Mouse (Mus musculus) forebrain, embryonic 11.5 days (tissue): ENCODE data around the gene Myo3b. TPM values are rescaled to one million over a fixed set of nuclear protein-coding genes. Genes with fewer than 3 reads are reported as not detected.
"Not testable (repeated sequence)": the region's sequence is repeated elsewhere in the genome, so short reads cannot be mapped to it uniquely, and the experiment has no call there.

Experiments
- ATAC-seq: fragments of 200-750 bp; cut with Nextera tagmentation; replicated peaks from 2 replicates; pipeline ENCODE4 v1.8.0; 2017; ENCODE audit warnings: moderate TSS enrichment; ENCODE audit not compliant: low FRiP score
- DNase-seq: peaks from one replicate; pipeline ENCODE4 v3.0.0-alpha.2; 2017; ENCODE audit warnings: low spot score
- H3K27ac ChIP-seq: fragments of 300-500 bp; sonication (generic); 2 replicates; pipeline ENCODE4 v1.5.1; 2014; ENCODE audit warnings: low read depth, low read length
- H3K27me3 ChIP-seq: fragments of 300-500 bp; sonication (generic); 2 replicates; pipeline ENCODE4 v1.6.1; 2014; ENCODE audit warnings: mild to moderate bottlenecking, low read length, mixed read lengths; ENCODE audit not compliant: control insufficient read depth, insufficient read depth
- H3K36me3 ChIP-seq: fragments of 300-500 bp; sonication (generic); 2 replicates; pipeline ENCODE4 v1.6.1; 2014; ENCODE audit warnings: mild to moderate bottlenecking, low read length, moderate library complexity, mixed read lengths; ENCODE audit not compliant: control insufficient read depth, insufficient read depth
- H3K4me1 ChIP-seq: fragments of 300-500 bp; sonication (generic); replicated peaks from 2 replicates; pipeline ENCODE4 v1.6.1; 2014; ENCODE audit warnings: low read length, mixed read lengths; ENCODE audit not compliant: control insufficient read depth, insufficient read depth
- H3K4me2 ChIP-seq: fragments of 300-500 bp; sonication (generic); 2 replicates; pipeline ENCODE4 v1.6.1; 2014; ENCODE audit warnings: low read depth, mild to moderate bottlenecking, low read length, moderate library complexity, mixed read lengths; ENCODE audit not compliant: severe bottlenecking
- H3K4me3 ChIP-seq: fragments of 300-500 bp; sonication (generic); 2 replicates; pipeline ENCODE4 v1.5.1; 2014; ENCODE audit warnings: low read depth, low read length
- H3K9ac ChIP-seq: fragments of 300-500 bp; sonication (generic); 2 replicates; pipeline ENCODE4 v1.6.1; 2014; ENCODE audit warnings: low read length
- H3K9me3 ChIP-seq: fragments of 300-500 bp; sonication (generic); 2 replicates; pipeline ENCODE4 v1.6.1; 2016; ENCODE audit warnings: low read length, mixed read lengths; ENCODE audit not compliant: control insufficient read depth
- WGBS: fragments of 180-500 bp; shearing (Covaris S2); extraction: QIAGEN DNeasy Blood & Tissue Kit; methylation state at CpG from one replicate; pipeline ENCODE4 v1.1.7; 2014; 5-methylcytosine and 5-hydroxymethylcytosine counted together
- polyA plus RNA-seq: library from polyadenylated mRNA; unstranded; fragments of >200 nt; fragmentation: Nextera tagmentation; extraction: Ambion mirVana; gene quantifications from 2 replicates; pipeline ENCODE4 v1.2.1, GENCODE M21; 2014

Myo3b gene
- 0.07 TPM in 1 of 2 replicates, not detected in the other for polyA plus RNA-seq

DNA sequence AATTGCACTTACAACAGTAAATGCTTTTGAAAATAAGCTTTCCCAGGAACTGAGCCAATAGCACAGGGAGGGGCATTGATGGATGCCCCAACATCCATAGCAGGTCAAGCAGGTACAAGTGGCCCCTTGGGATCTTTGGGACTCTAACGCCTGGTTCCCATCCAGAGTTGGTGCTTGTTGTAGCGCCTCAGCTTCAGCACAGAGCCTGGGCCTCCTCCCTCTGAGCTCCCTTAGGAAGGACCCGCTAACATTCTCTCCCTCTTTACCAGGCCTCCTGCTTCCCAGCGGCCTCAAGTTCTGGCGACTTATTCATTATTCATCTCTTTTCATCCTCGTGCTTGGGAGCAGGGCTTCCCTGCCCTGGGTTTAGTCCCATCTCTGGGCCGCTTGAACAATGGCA, at the start of gene Myo3b:
TSS of gene Myo3b (plus strand) at position 375 of the 400 bp plus-strand sequence.
- Histone ChIP-seq H3K4me2 (no peak within 1 kb of the TSS), H3K9ac (no peak within 1 kb of the TSS)

DNA sequence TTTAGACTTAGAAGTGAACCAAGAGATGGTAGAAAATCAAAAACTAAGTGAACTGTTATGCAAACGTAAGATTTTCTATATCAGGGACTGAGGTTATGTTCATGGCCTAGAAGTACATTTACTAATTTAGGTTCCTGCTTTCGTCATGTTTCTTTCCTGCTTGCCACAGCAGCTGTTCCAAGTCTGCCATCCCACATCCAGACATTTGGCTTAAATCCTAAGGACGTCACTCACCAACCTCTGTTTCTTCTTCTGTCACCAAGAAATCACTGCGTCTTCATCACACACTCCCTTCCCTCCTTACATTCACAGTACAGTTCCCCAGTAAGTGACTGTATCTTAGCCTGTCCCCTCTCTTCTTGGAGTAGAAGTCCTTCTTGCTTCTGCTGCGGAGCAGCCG, 49.7 kb upstream of the Myo3b start:
- no peaks in the 10 kb centered on the region for H3K9me3 ChIP-seq
- no peaks in the 10 kb centered on the region for H3K27me3 ChIP-seq
- H3K4me1 ChIP-seq = no peaks in the 10 kb centered on the region
- peaks cover 3% of the 10 kb centered on the region; the same call in 1 of the 2 replicates for H3K36me3 ChIP-seq
- DNase-seq = no peak
- no peak for ATAC-seq
- 96% methylated on average over 6 of the region's 6 CpGs for WGBS
- H3K27ac ChIP-seq = no peak overlapping the region
- no peak overlapping the region for H3K4me2 ChIP-seq
- no peak overlapping the region for H3K9ac ChIP-seq
- no peak overlapping the region for H3K4me3 ChIP-seq

More for the DNA sequence above, at the start of gene Myo3b:
- ATAC-seq (no peak), DNase-seq (no peak)
- H3K36me3 ChIP-seq = no peaks in the 10 kb centered on the region
- no peaks in the 10 kb centered on the region for H3K27me3 ChIP-seq
- H3K4me1 ChIP-seq = peaks cover 4% of the 10 kb centered on the region; the same call in 1 of the 2 replicates
- WGBS = 27% methylated on average over 7 of the region's 7 CpGs
- no peak within 1 kb of the TSS for H3K27ac ChIP-seq
- H3K9me3 ChIP-seq = no peaks in the 10 kb centered on the region
- no peak within 1 kb of the TSS for H3K4me3 ChIP-seq

DNA sequence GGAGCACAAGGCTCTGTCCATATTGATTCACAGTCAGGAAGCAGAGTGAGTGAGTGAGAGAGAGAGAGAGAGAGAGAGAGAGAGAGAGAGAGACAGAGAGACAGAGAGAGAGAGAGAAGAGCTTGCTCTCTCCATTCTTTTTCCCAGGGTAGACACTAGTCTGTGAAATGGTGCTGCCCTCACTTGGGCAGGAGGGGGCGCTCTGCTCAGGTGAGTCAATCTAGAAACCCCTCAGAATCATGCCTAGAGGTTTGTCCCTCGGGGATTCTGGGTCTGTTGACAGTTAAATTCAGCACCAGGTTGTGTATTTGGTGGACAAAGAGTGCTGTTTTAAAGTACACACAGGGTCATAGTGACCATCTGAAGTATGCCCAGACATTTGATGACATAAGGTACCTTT, 48.3 kb upstream of the Myo3b start:
- H3K27ac ChIP-seq = no peak overlapping the region
- no peaks in the 10 kb centered on the region for H3K4me1 ChIP-seq
- no peak for DNase-seq
- H3K9me3 ChIP-seq = no peaks in the 10 kb centered on the region
- H3K4me2 ChIP-seq = no peak overlapping the region
- ATAC-seq = no peak
- H3K4me3 ChIP-seq = no peak overlapping the region
- peaks cover 3% of the 10 kb centered on the region; the same call in 1 of the 2 replicates for H3K36me3 ChIP-seq
- no peak overlapping the region for H3K9ac ChIP-seq
- no peaks in the 10 kb centered on the region for H3K27me3 ChIP-seq
- 50% methylated on average over 2 of the region's 2 CpGs for WGBS

DNA sequence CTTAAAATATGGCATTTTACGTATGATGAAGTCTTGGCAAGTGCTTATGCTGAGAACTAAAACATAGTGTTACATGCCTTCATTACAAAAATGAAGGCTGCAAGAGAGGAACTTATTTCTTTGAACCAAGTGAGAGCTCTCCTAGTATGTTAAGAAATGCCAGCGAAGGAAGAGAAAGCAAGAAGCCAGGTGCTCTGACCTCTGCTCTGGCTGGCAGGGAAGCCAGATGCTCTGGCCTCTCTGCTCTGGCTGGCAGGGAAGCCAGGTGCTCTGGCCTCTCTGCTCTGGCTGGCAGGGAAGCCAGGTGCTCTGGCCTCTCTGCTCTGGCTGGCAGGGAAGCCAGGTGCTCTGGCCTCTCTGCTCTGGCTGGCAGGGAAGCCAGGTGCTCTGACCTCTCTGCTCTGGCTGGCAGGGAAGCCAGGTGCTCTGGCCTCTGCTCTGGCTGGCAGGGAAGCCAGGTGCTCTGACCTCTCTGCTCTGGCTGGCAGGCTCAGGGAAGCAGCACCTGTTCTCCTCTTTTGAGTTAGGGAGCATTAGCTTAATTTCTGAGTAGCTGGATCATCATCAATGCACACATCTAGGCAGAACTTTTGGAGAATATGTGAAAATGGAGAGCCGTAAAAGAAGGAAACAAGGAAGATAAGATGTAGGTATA, 44.7 kb upstream of the Myo3b start:
- not testable (repeated sequence) for H3K4me2 ChIP-seq, H3K27me3 ChIP-seq, H3K4me1 ChIP-seq, ATAC-seq, DNase-seq, H3K4me3 ChIP-seq, H3K9me3 ChIP-seq, H3K27ac ChIP-seq, H3K36me3 ChIP-seq, H3K9ac ChIP-seq
- WGBS = 95% methylated on average over 3 of the region's 3 CpGs

DNA sequence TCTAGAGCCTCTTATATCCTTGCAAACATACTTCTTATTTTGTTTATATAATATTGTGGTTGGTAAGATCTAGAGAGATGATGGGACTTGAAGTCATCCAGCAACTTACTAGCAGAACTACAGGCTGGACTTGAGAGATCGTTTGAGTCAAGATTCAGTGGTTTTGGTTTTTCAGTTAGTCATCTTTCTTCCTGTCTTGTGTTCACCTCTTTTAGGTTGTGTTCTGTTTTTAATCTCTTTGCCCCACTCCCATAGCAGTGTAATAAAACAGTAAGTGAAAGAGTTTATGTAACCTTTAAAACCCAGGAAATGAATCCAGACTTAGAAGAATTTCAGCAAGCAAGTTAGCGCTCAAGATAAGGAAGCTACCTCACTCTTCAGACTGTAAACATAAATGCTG, 44.1 kb upstream of the Myo3b start:
- peaks cover under 1% of the 10 kb centered on the region; the same call in 1 of the 2 replicates for H3K36me3 ChIP-seq

DNA sequence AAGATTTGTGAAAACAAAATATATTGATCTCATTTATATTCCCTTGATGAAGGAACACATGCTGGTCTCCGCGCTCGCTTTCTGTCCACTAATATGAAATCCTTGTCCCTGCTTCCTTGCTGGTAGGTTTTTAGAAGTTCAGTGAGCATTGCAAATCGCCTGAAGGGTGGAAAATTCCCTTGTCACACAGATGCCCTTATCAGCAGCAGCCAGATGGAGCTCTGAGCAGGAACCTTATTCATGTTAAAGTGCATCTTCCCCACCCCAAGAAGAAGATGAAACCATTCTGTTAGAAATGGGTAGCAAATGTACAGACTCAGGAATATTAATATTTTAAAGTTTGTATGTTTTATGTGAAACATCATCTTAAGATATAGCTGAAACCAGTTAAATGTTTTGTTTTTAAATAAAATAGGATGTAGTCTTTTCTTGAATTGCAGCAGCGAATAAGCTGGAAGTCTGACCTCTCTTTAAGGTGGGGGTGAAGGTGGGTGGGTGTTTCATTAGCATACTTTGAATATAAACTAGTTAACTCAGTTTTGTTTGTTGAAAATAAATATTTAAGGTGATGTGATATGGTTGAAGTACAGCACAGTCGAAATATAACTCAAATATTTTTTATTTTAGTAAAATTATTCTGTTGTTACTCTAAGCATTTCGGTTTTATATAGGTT, 39.7 kb upstream of the Myo3b start:
- WGBS = 90% methylated on average over 7 of the region's 7 CpGs
- no peak overlapping the region for H3K9ac ChIP-seq

More for the DNA sequence above, 44.1 kb upstream of the Myo3b start:
- Histone ChIP-seq H3K27ac (no peak overlapping the region), H3K9me3 (no peaks in the 10 kb centered on the region), H3K4me2 (no peak overlapping the region), H3K27me3 (no peaks in the 10 kb centered on the region), H3K4me3 (no peak overlapping the region), H3K4me1 (no peaks in the 10 kb centered on the region), H3K9ac (no peak overlapping the region)
- 87% methylated on average over 2 of the region's 2 CpGs for WGBS
- DNase-seq = no peak
- no peak for ATAC-seq

DNA sequence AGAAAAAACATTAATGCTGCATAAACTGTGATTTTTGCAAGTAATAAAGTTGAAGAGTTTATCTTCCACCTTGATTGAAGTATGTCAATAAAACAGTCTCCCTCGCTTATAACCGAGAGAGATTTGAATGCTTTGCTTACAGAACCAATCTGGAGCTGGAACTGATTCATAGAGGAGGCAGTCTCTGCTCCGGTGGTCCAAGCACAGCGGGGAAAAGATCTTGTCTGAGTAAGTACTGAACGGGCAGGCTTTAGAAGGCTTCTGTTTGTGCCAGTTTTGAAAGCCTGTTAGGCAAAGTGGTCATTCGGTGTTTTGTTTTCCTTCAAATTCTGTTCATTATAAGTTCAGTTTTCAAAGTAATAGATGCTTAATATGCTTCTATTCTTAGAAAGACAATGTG, 38.6 kb upstream of the Myo3b start:
- Histone ChIP-seq H3K4me3 (no peak overlapping the region), H3K27me3 (no peaks in the 10 kb centered on the region), H3K9me3 (no peaks in the 10 kb centered on the region), H3K4me1 (no peaks in the 10 kb centered on the region), H3K4me2 (no peak overlapping the region), H3K27ac (no peak overlapping the region), H3K36me3 (no peaks in the 10 kb centered on the region), H3K9ac (no peak overlapping the region)
- DNase-seq (no peak), ATAC-seq (no peak)
- 93% methylated on average over 6 of the region's 6 CpGs for WGBS

More for the DNA sequence above, 39.7 kb upstream of the Myo3b start:
- H3K4me3 ChIP-seq = no peak overlapping the region
- H3K4me1 ChIP-seq = no peaks in the 10 kb centered on the region
- no peak overlapping the region for H3K27ac ChIP-seq
- no peaks in the 10 kb centered on the region for H3K36me3 ChIP-seq
- no peak overlapping the region for H3K4me2 ChIP-seq
- no peaks in the 10 kb centered on the region for H3K27me3 ChIP-seq
- no peak for ATAC-seq
- DNase-seq = no peak
- no peaks in the 10 kb centered on the region for H3K9me3 ChIP-seq

DNA sequence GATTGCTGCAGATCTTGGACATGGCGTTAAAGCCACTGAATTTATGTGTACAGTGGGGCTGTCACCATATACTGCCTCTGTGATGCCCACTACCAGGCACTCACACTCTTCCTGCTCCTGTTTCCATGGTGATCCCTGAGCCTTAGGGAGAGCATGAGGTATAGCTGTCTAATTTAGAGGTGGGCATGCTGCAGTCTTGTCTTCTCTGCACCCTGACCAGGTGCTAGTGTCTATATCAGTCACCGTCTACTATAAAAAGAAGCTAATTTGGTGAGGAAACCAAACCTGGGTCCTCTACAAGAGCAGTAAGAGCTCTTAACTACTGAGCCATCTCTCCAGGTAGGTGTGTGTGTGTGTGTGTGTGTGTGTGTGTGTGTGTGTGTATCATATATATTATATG, 32.4 kb upstream of the Myo3b start:
- no peaks in the 10 kb centered on the region for H3K27me3 ChIP-seq
- no peak overlapping the region for H3K4me2 ChIP-seq
- H3K9ac ChIP-seq = no peak overlapping the region
- no peaks in the 10 kb centered on the region; the same call in 1 of the 2 replicates for H3K36me3 ChIP-seq
- ATAC-seq = no peak
- no peak overlapping the region for H3K27ac ChIP-seq
- no peak overlapping the region for H3K4me3 ChIP-seq
- WGBS = 93% methylated on average over 2 of the region's 2 CpGs
- H3K4me1 ChIP-seq = no peaks in the 10 kb centered on the region
- no peaks in the 10 kb centered on the region for H3K9me3 ChIP-seq
- no peak for DNase-seq
